16 mouse cellular contexts compared by ENCODE assay signal in the genomic region with DNA sequence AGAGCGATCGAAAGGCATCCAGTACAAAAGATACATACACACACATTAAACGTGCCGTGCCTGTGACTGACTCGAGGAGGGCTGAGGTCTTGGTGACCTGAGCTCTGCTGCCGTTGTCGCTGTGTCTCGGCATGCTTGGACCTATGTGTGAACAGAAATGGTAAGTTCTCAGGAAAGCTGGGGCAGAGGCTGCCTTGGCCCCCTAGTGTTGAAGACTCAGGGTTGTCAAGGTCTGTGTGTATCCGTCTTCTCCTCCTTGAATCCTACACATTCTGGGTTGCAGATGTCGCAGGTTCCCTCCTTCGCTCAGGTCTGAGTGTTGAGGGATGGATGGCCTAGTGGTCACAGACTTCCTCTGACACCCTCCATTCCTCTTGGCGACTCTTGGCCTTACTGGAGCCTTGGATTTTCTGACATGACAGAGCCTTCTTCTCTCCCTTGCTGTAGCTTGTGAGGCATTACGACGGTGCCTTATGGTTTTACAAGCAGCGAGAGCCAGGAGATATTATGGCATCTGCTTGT. TPM values are rescaled to one million over a fixed set of nuclear protein-coding genes. Genes with fewer than 3 reads are reported as not detected.
DNase-seq lines count a peak whose midpoint lies in the region; ATAC-seq lines count a peak whose summit lies in the region.
"Had no signal": no experiment of that assay in that cellular context is flagged by ENCODE, and none has a peak within 500 bp of the region (broad histone marks: within the 10 kb centered on the region; RNA-seq: fewer than 3 reads in every experiment).

No protein-coding gene starts in this region.

- H3K27ac ChIP-seq in heart, embryonic 10.5 days = peak overlapping the region; percentile 10; the same call in 1 of the 2 replicates
- no peak overlapping the region for H3K27ac ChIP-seq in heart, embryonic 11.5 days (ENCODE audit: low read depth, low read length)
- H3K27ac ChIP-seq in lung, embryonic 16.5 days (ENCODE audit: low read length) = peak overlapping the region; percentile 31; the same call in 1 of the 2 replicates
- peak overlapping the region; percentile 93 for H3K27ac ChIP-seq in liver, embryonic 15.5 days (replicated peaks)
- no peak overlapping the region for H3K27ac ChIP-seq in hindbrain, embryonic 16.5 days (ENCODE audit: low read depth, low read length)

- no peak overlapping the region for H3K4me3 ChIP-seq in heart, embryonic 10.5 days
- no peak overlapping the region for H3K4me3 ChIP-seq in heart, embryonic 11.5 days (ENCODE audit: low read depth, low read length)
- no peak overlapping the region for H3K4me3 ChIP-seq in lung, embryonic 16.5 days (ENCODE audit: low read length)
- H3K4me3 ChIP-seq in liver, embryonic 15.5 days (replicated peaks) = no peak overlapping the region
- H3K4me3 ChIP-seq in hindbrain, embryonic 16.5 days (ENCODE audit: low read length) = no peak overlapping the region
- H3K4me3 ChIP-seq: midbrain, embryonic 12.5 days had no signal

- no peaks in the 10 kb centered on the region for H3K9me3 ChIP-seq in heart, embryonic 10.5 days
- no peaks in the 10 kb centered on the region for H3K9me3 ChIP-seq in heart, embryonic 11.5 days (replicated peaks; ENCODE audit: control insufficient read depth, low read length)
- H3K9me3 ChIP-seq in lung, embryonic 16.5 days (ENCODE audit: control insufficient read depth, low read length) = no peaks in the 10 kb centered on the region
- no peaks in the 10 kb centered on the region for H3K9me3 ChIP-seq in liver, embryonic 15.5 days (replicated peaks)
- H3K9me3 ChIP-seq in hindbrain, embryonic 16.5 days (ENCODE audit: control insufficient read depth, low read length) = no peaks in the 10 kb centered on the region
- H3K9me3 ChIP-seq: midbrain, embryonic 12.5 days had no signal

- no peaks in the 10 kb centered on the region; the same call in 1 of the 2 replicates for H3K27me3 ChIP-seq in heart, embryonic 10.5 days (ENCODE audit: insufficient read depth, poor library complexity, severe bottlenecking)
- H3K27me3 ChIP-seq in heart, embryonic 11.5 days (ENCODE audit: control insufficient read depth, insufficient read depth, low read length) = no peaks in the 10 kb centered on the region
- no peaks in the 10 kb centered on the region for H3K27me3 ChIP-seq in lung, embryonic 16.5 days (ENCODE audit: control insufficient read depth, insufficient read depth, low read depth, low read length)
- H3K27me3 ChIP-seq in liver, embryonic 15.5 days = peaks cover 14% of the 10 kb centered on the region; the same call in 1 of the 2 replicates
- H3K27me3 ChIP-seq in hindbrain, embryonic 16.5 days (replicated peaks; ENCODE audit: control insufficient read depth, insufficient read depth, low read length) = no peaks in the 10 kb centered on the region
- H3K27me3 ChIP-seq: Patski had no signal

- no peaks in the 10 kb centered on the region for H3K36me3 ChIP-seq in heart, embryonic 10.5 days
- no peaks in the 10 kb centered on the region for H3K36me3 ChIP-seq in heart, embryonic 11.5 days (ENCODE audit: control insufficient read depth, insufficient read depth, low read length)
- no peaks in the 10 kb centered on the region; the same call in 1 of the 2 replicates for H3K36me3 ChIP-seq in lung, embryonic 16.5 days (ENCODE audit: control insufficient read depth, insufficient read depth, low read length)
- no peaks in the 10 kb centered on the region for H3K36me3 ChIP-seq in liver, embryonic 15.5 days (replicated peaks)
- H3K36me3 ChIP-seq in hindbrain, embryonic 16.5 days (ENCODE audit: control insufficient read depth, insufficient read depth, low read length) = no peaks in the 10 kb centered on the region
- H3K36me3 ChIP-seq: midbrain, embryonic 12.5 days had no signal

- H3K4me2 ChIP-seq in heart, embryonic 11.5 days = no peak overlapping the region
- no peak overlapping the region for H3K4me2 ChIP-seq in lung, embryonic 16.5 days (ENCODE audit: low read depth, low read length)
- H3K4me2 ChIP-seq in liver, embryonic 15.5 days = no peak overlapping the region
- H3K4me2 ChIP-seq in hindbrain, embryonic 16.5 days (ENCODE audit: low read length) = no peak overlapping the region
- H3K4me2 ChIP-seq: midbrain, embryonic 12.5 days had no signal

- H3K9ac ChIP-seq in heart, embryonic 11.5 days (ENCODE audit: low read depth, low read length) = no peak overlapping the region
- no peak overlapping the region for H3K9ac ChIP-seq in lung, embryonic 16.5 days (ENCODE audit: low read length)
- no peak overlapping the region for H3K9ac ChIP-seq in liver, embryonic 15.5 days
- no peak overlapping the region for H3K9ac ChIP-seq in hindbrain, embryonic 16.5 days (ENCODE audit: low read depth, low read length)
- H3K9ac ChIP-seq: midbrain, embryonic 12.5 days had no signal

- H3K4me1 ChIP-seq in heart, embryonic 10.5 days = peaks cover 85% of the 10 kb centered on the region
- peaks cover 62% of the 10 kb centered on the region for H3K4me1 ChIP-seq in heart, embryonic 11.5 days (ENCODE audit: control insufficient read depth, insufficient read depth, low read length)
- peaks cover 65% of the 10 kb centered on the region for H3K4me1 ChIP-seq in lung, embryonic 16.5 days (replicated peaks; ENCODE audit: control insufficient read depth, insufficient read depth, low read length)
- peaks cover 67% of the 10 kb centered on the region for H3K4me1 ChIP-seq in liver, embryonic 15.5 days (replicated peaks)
- peaks cover 40% of the 10 kb centered on the region for H3K4me1 ChIP-seq in hindbrain, embryonic 16.5 days (ENCODE audit: control insufficient read depth, insufficient read depth, low read depth, low read length)

- 78% methylated on average over 15 of the region's 15 CpGs for WGBS in heart, embryonic 10.5 days
- 80% methylated on average over 15 of the region's 15 CpGs for WGBS in heart, embryonic 11.5 days (ENCODE audit: insufficient replicate concordance)
- 68% methylated on average over 15 of the region's 15 CpGs for WGBS in lung, embryonic 16.5 days
- WGBS in liver, embryonic 15.5 days (ENCODE audit: insufficient replicate concordance) = 83% methylated on average over 15 of the region's 15 CpGs
- 84% methylated on average over 15 of the region's 15 CpGs for WGBS in hindbrain, embryonic 16.5 days

- no peak for DNase-seq in heart, embryonic 10.5 days (ENCODE audit: low spot score)
- DNase-seq in lung, postnatal 4 days = no peak
- peak; percentile 56 for DNase-seq in ZHBTc4 (ENCODE audit: low read depth, low spot score)
- DNase-seq: adrenal gland, adult 8-10 months; gastrocnemius, postnatal 25 days; heart, postnatal 36 days; kidney, adult 18-20 months; layer of hippocampus, adult 9-11 months; retina, postnatal 1 day; thymus, postnatal 25 days had no signal

- ATAC-seq in heart, embryonic 11.5 days (replicated peaks; ENCODE audit: insufficient number of reproducible peaks, low FRiP score, low TSS enrichment) = no peak
- no peak for ATAC-seq in lung, embryonic 16.5 days (ENCODE audit: low read depth)
- ATAC-seq in liver, embryonic 15.5 days (ENCODE audit: insufficient read depth) = no peak
- ATAC-seq in hindbrain, embryonic 16.5 days = no peak
- ATAC-seq: Patski had no signal

RNA-seq across cellular contexts. Expression of gene Fscn2, which starts 5.0 kb away (rescaled TPM):
- polyA plus RNA-seq in heart, embryonic 10.5 days (2016; fragmentation: Nextera tagmentation; extraction: Ambion mirVana) = 0.25 and 0.49 TPM in 2 replicates
- 0.57 TPM in 1 of 2 replicates, not detected in the other for polyA plus RNA-seq in heart, embryonic 11.5 days (2014; fragmentation: Nextera tagmentation; extraction: Ambion mirVana)
- 0.64 and 0.83 TPM in 2 replicates for polyA plus RNA-seq in lung, embryonic 16.5 days (2015; fragmentation: Nextera tagmentation; extraction: Ambion mirVana)
- polyA plus RNA-seq in liver, embryonic 15.5 days (2015; fragmentation: Nextera tagmentation; extraction: Ambion mirVana) = not detected in 2 replicates
- 0.66 and 1.6 TPM in 2 replicates for polyA plus RNA-seq in hindbrain, embryonic 16.5 days (2015; fragmentation: Nextera tagmentation; extraction: Ambion mirVana)

RNA-seq across cellular contexts. Expression of gene Actg1, which starts 8.0 kb away (rescaled TPM):
- polyA plus RNA-seq in heart, embryonic 10.5 days (2016; fragmentation: Nextera tagmentation; extraction: Ambion mirVana) = 1,513 and 2,033 TPM in 2 replicates
- 1,448 and 1,508 TPM in 2 replicates for polyA plus RNA-seq in heart, embryonic 11.5 days (2014; fragmentation: Nextera tagmentation; extraction: Ambion mirVana)
- 2,589 and 2,717 TPM in 2 replicates for polyA plus RNA-seq in lung, embryonic 16.5 days (2015; fragmentation: Nextera tagmentation; extraction: Ambion mirVana)
- polyA plus RNA-seq in liver, embryonic 15.5 days (2015; fragmentation: Nextera tagmentation; extraction: Ambion mirVana) = 559 and 587 TPM in 2 replicates
- polyA plus RNA-seq in hindbrain, embryonic 16.5 days (2015; fragmentation: Nextera tagmentation; extraction: Ambion mirVana) = 4,199 and 4,222 TPM in 2 replicates

RNA-seq across cellular contexts. Expression of gene Faap100, which starts 22.2 kb away (rescaled TPM):
- polyA plus RNA-seq in heart, embryonic 10.5 days (2016; fragmentation: Nextera tagmentation; extraction: Ambion mirVana) = 32.5 and 35.9 TPM in 2 replicates
- 24.2 and 29.6 TPM in 2 replicates for polyA plus RNA-seq in heart, embryonic 11.5 days (2014; fragmentation: Nextera tagmentation; extraction: Ambion mirVana)
- 36.7 and 41.4 TPM in 2 replicates for polyA plus RNA-seq in lung, embryonic 16.5 days (2015; fragmentation: Nextera tagmentation; extraction: Ambion mirVana)
- polyA plus RNA-seq in liver, embryonic 15.5 days (2015; fragmentation: Nextera tagmentation; extraction: Ambion mirVana) = 6.2 and 7.2 TPM in 2 replicates
- polyA plus RNA-seq in hindbrain, embryonic 16.5 days (2015; fragmentation: Nextera tagmentation; extraction: Ambion mirVana) = 103 and 109 TPM in 2 replicates

Comparison
In these comparisons a context has a peak if more than half of its experiments do, and no peak if none do; other contexts are left out.
1. H3K27ac ChIP-seq: peak in heart, embryonic 10.5 days (single experiment), lung, embryonic 16.5 days (single experiment) and liver, embryonic 15.5 days (single experiment); none in heart, embryonic 11.5 days (single experiment) and hindbrain, embryonic 16.5 days (single experiment).